In the genomic region with DNA sequence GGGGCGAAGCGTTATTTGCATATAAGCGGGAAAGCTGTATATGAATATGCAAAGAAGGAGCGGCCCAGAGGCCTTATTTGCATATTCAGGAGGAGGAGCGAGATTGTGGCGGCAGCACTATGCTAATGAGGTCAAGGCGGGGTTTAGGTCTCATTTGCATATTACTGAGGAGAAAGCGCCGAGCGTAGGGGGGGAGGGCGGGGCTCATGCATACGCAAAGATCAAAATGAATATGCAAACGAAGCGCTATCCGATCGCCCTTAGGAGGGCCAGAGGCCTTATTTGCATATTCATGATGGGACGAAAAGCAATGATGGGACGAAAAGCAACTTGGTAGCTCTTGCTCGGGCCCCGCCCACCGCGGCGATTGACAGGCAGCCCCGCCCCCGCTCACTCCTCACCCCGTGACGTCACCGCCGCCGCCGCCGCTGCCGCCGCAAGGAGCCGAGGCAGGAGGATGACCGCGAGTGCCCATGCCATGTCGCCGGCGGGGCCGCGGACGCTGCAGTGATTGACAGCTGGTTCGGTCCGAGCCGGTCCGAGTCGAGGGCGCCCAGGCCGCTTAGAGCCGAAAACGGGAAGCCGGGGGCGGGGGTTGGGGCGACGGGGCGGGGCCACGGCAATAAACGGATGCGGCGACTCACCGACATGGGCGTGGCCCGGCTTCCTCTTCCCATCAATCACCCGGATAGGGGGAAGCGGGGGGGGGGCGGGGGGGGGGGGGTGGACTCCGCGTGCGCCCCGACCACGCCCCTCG, we compare ENCODE assay signal across 8 mouse cellular contexts. TPM values are rescaled to one million over a fixed set of nuclear protein-coding genes. Genes with fewer than 3 reads are reported as not detected.
A peak's percentile ranks its signal among the peaks of the same experiment; 100 is the strongest.
DNase-seq lines count a peak whose midpoint lies in the region; ATAC-seq and TF ChIP-seq lines count a peak whose summit lies in the region.

A gene (minus strand): TSS at position 590 of the 757 bp plus-strand sequence.

- peak within 1 kb of the TSS; percentile 68 for H3K4me3 ChIP-seq in embryonic facial prominence, embryonic 13.5 days
- peak within 1 kb of the TSS; percentile 84 for H3K4me3 ChIP-seq in kidney, adult 2 months (ENCODE audit: insufficient read depth, low read depth, low read length)
- H3K4me3 ChIP-seq in limb, embryonic 12.5 days (replicated peaks), result peak within 1 kb of the TSS; percentile 67
- peak within 1 kb of the TSS; percentile 81 for H3K4me3 ChIP-seq in midbrain, embryonic 15.5 days
- H3K4me3 ChIP-seq in spleen, adult 2 months (ENCODE audit: extremely low read depth, insufficient read depth, insufficient read length), result peak within 1 kb of the TSS; percentile 99

- under 1% methylated on average over 66 of the region's 73 CpGs for WGBS in embryonic facial prominence, embryonic 13.5 days
- 1% methylated on average over 64 of the region's 73 CpGs for WGBS in kidney, adult 2 months
- WGBS in limb, embryonic 12.5 days, result under 1% methylated on average over 60 of the region's 73 CpGs
- under 1% methylated on average over 69 of the region's 73 CpGs for WGBS in midbrain, embryonic 15.5 days
- WGBS in spleen, adult 2 months, result under 1% methylated on average over 54 of the region's 73 CpGs

- peaks cover 37% of the 10 kb centered on the region for H3K9me3 ChIP-seq in embryonic facial prominence, embryonic 13.5 days
- H3K9me3 ChIP-seq in limb, embryonic 12.5 days, result peaks cover 47% of the 10 kb centered on the region
- H3K9me3 ChIP-seq in midbrain, embryonic 15.5 days, result peaks cover 15% of the 10 kb centered on the region

- no peak for TF ChIP-seq CTCF in kidney, adult 2 months (conservative IDR thresholded peaks at IDR 0.05; ENCODE audit: insufficient read depth, insufficient read length, low read depth, low read length)
- TF ChIP-seq CTCF in spleen, adult 2 months (IDR thresholded peaks at IDR 0.05; ENCODE audit: extremely low read depth, insufficient read depth, insufficient read length, insufficient replicate concordance), result no peak

- peak; percentile 39 for ATAC-seq in embryonic facial prominence, embryonic 13.5 days (ENCODE audit: insufficient number of reproducible peaks, insufficient read depth, low FRiP score, low TSS enrichment, low read depth)
- peak; percentile 63 for ATAC-seq in limb, embryonic 12.5 days (ENCODE audit: insufficient number of reproducible peaks, insufficient read depth, low FRiP score, low TSS enrichment, low read depth)
- ATAC-seq in midbrain, embryonic 15.5 days (replicated peaks), result peak; percentile 62

- no peaks in the 10 kb centered on the region for H3K27me3 ChIP-seq in embryonic facial prominence, embryonic 13.5 days
- H3K27me3 ChIP-seq in kidney, adult 2 months (replicated peaks; ENCODE audit: control insufficient read depth, insufficient read depth, low read length), result no peaks in the 10 kb centered on the region
- H3K27me3 ChIP-seq in limb, embryonic 12.5 days, result no peaks in the 10 kb centered on the region
- no peaks in the 10 kb centered on the region for H3K27me3 ChIP-seq in midbrain, embryonic 15.5 days (replicated peaks)
- H3K27me3 ChIP-seq in spleen, adult 2 months (ENCODE audit: control insufficient read depth, insufficient read depth, low read length), result no peaks in the 10 kb centered on the region

- H3K36me3 ChIP-seq in embryonic facial prominence, embryonic 13.5 days, result peaks cover 23% of the 10 kb centered on the region
- H3K36me3 ChIP-seq in kidney, adult 2 months (ENCODE audit: control insufficient read depth, insufficient read depth, low read length), result no peaks in the 10 kb centered on the region
- H3K36me3 ChIP-seq in limb, embryonic 12.5 days, result peaks cover 25% of the 10 kb centered on the region
- H3K36me3 ChIP-seq in midbrain, embryonic 15.5 days (replicated peaks), result peaks cover 12% of the 10 kb centered on the region
- peaks cover 12% of the 10 kb centered on the region for H3K36me3 ChIP-seq in spleen, adult 2 months (ENCODE audit: control insufficient read depth, insufficient read depth, low read length)

- peak within 1 kb of the TSS; percentile 91 for H3K27ac ChIP-seq in embryonic facial prominence, embryonic 13.5 days
- peak within 1 kb of the TSS; percentile 93 for H3K27ac ChIP-seq in kidney, adult 2 months (ENCODE audit: insufficient read depth, low read depth, low read length)
- H3K27ac ChIP-seq in limb, embryonic 12.5 days, result peak within 1 kb of the TSS; percentile 92
- H3K27ac ChIP-seq in midbrain, embryonic 15.5 days, result peak within 1 kb of the TSS; percentile 99
- peak within 1 kb of the TSS; percentile 100 for H3K27ac ChIP-seq in spleen, adult 2 months (ENCODE audit: insufficient read depth, low read length)

- no peaks in the 10 kb centered on the region for H3K4me1 ChIP-seq in embryonic facial prominence, embryonic 13.5 days
- no peaks in the 10 kb centered on the region for H3K4me1 ChIP-seq in kidney, adult 2 months (ENCODE audit: control insufficient read depth, insufficient read depth, low read length)
- no peaks in the 10 kb centered on the region for H3K4me1 ChIP-seq in limb, embryonic 12.5 days (replicated peaks)
- H3K4me1 ChIP-seq in midbrain, embryonic 15.5 days, result no peaks in the 10 kb centered on the region
- no peaks in the 10 kb centered on the region; the same call in 1 of the 2 replicates for H3K4me1 ChIP-seq in spleen, adult 2 months (ENCODE audit: control insufficient read depth, insufficient read depth, insufficient read length)

- H3K9ac ChIP-seq in embryonic facial prominence, embryonic 13.5 days, result peak within 1 kb of the TSS; percentile 72
- H3K9ac ChIP-seq in limb, embryonic 12.5 days (replicated peaks), result peak within 1 kb of the TSS; percentile 62
- peak within 1 kb of the TSS; percentile 65 for H3K9ac ChIP-seq in midbrain, embryonic 15.5 days

- no peak for TF ChIP-seq POLR2A in kidney, adult 2 months (IDR thresholded peaks at IDR 0.05; ENCODE audit: low read depth, low read length)
- no peak for TF ChIP-seq POLR2A in spleen, adult 2 months (IDR thresholded peaks at IDR 0.05; ENCODE audit: low read depth, low read length)

- DNase-seq in 3134 (ENCODE audit: extremely low read depth, insufficient read length, low spot score), result peak; percentile 81
- DNase-seq in adrenal gland, postnatal 36 days, result peak; percentile 93 to 96
- DNase-seq in heart, adult 18-20 months, result peak; percentile 84 to 90
- DNase-seq in kidney, adult 2 months, result peak; percentile 89
- DNase-seq in spleen, adult 2 months (ENCODE audit: low read depth in 1 of 2, low spot score in 2 of 2), result peak; percentile 83 to 93

- H3K4me2 ChIP-seq in embryonic facial prominence, embryonic 13.5 days, result peak within 1 kb of the TSS; percentile 59
- peak within 1 kb of the TSS; percentile 56 for H3K4me2 ChIP-seq in limb, embryonic 12.5 days
- peak within 1 kb of the TSS; percentile 54 for H3K4me2 ChIP-seq in midbrain, embryonic 15.5 days

RNA-seq across cellular contexts. Expression of the gene that starts here (rescaled TPM):
- 10 to 100 TPM; 34.5 to 41.9 TPM for total RNA-seq in adrenal gland, postnatal 36 days (2021)
- polyA plus RNA-seq in embryonic facial prominence, embryonic 13.5 days (2015; fragmentation: Nextera tagmentation; extraction: Ambion mirVana), result 6.7 and 7.3 TPM in 2 replicates
- total RNA-seq in heart, adult 18-20 months (2021), result 1 to 10 TPM; 6.4 to 8.5 TPM
- polyA plus RNA-seq in kidney, adult 2 months (2012; rRNA removed), result 8.2 and 12.0 TPM in 2 replicates
- 6.3 and 9.4 TPM in 2 replicates for polyA plus RNA-seq in limb, embryonic 12.5 days (2016; fragmentation: Nextera tagmentation; extraction: Ambion mirVana)
- 16.2 and 16.6 TPM in 2 replicates for polyA plus RNA-seq in midbrain, embryonic 15.5 days (2015; fragmentation: Nextera tagmentation; extraction: Ambion mirVana)
- 88.7 and 96.9 TPM in 2 replicates for polyA plus RNA-seq in spleen, adult 2 months (2012; rRNA removed)

Comparison
In these comparisons a context has a peak if more than half of its experiments do, and no peak if none do; other contexts are left out.
1. Peak in every context shown above with its lines: DNase-seq, ATAC-seq, H3K4me3 ChIP-seq and H3K27ac ChIP-seq.